In genomic region chr9:117251521-117252368, GRCm38 (mm10) we compare ENCODE assay signal across 8 mouse cellular contexts.
A peak's percentile ranks its signal among the peaks of the same experiment; 100 is the strongest.
DNase-seq lines count a peak whose midpoint lies in the region; ATAC-seq lines count a peak whose summit lies in the region.

No protein-coding gene starts in this region.

- DNase-seq in kidney, adult 18-20 months = peak; percentile 37
- no peak for DNase-seq in kidney, adult 11 months
- DNase-seq in adrenal gland, adult 2 months = peak; percentile 57
- DNase-seq in thymus, postnatal 25 days = no peak

- peak overlapping the region; percentile 64 for H3K9ac ChIP-seq in forebrain, embryonic 12.5 days
- H3K9ac ChIP-seq in hindbrain, embryonic 16.5 days (ENCODE audit: low read depth, low read length) = peak overlapping the region; percentile 72
- peak overlapping the region; percentile 43 for H3K9ac ChIP-seq in liver, embryonic 12.5 days
- peak overlapping the region; percentile 68 for H3K9ac ChIP-seq in neural tube, embryonic 14.5 days (replicated peaks; ENCODE audit: low read depth, low read length)

- H3K4me3 ChIP-seq in forebrain, embryonic 12.5 days (replicated peaks) = peak overlapping the region; percentile 46
- peak overlapping the region; percentile 60 for H3K4me3 ChIP-seq in hindbrain, embryonic 16.5 days (ENCODE audit: low read length)
- peak overlapping the region; percentile 54 for H3K4me3 ChIP-seq in liver, embryonic 12.5 days
- H3K4me3 ChIP-seq in neural tube, embryonic 14.5 days (ENCODE audit: low read depth, low read length) = peak overlapping the region; percentile 50

- H3K27me3 ChIP-seq in forebrain, embryonic 12.5 days = peaks cover 27% of the 10 kb centered on the region
- H3K27me3 ChIP-seq in hindbrain, embryonic 16.5 days (replicated peaks; ENCODE audit: control insufficient read depth, insufficient read depth, low read length) = no peaks in the 10 kb centered on the region
- no peaks in the 10 kb centered on the region; the same call in 1 of the 2 replicates for H3K27me3 ChIP-seq in liver, embryonic 12.5 days (replicated peaks)
- H3K27me3 ChIP-seq in neural tube, embryonic 14.5 days (ENCODE audit: control insufficient read depth, insufficient read depth, low read length) = no peaks in the 10 kb centered on the region

- no peaks in the 10 kb centered on the region for H3K36me3 ChIP-seq in forebrain, embryonic 12.5 days (replicated peaks)
- no peaks in the 10 kb centered on the region for H3K36me3 ChIP-seq in hindbrain, embryonic 16.5 days (ENCODE audit: control insufficient read depth, insufficient read depth, low read length)
- no peaks in the 10 kb centered on the region for H3K36me3 ChIP-seq in liver, embryonic 12.5 days
- H3K36me3 ChIP-seq in neural tube, embryonic 14.5 days (ENCODE audit: control insufficient read depth, insufficient read depth, low read length) = no peaks in the 10 kb centered on the region

- peaks cover 20% of the 10 kb centered on the region for H3K4me1 ChIP-seq in forebrain, embryonic 12.5 days
- H3K4me1 ChIP-seq in hindbrain, embryonic 16.5 days (ENCODE audit: control insufficient read depth, insufficient read depth, low read depth, low read length) = peaks cover 15% of the 10 kb centered on the region
- peaks cover 7% of the 10 kb centered on the region; the same call in 1 of the 2 replicates for H3K4me1 ChIP-seq in liver, embryonic 12.5 days
- peaks cover 30% of the 10 kb centered on the region for H3K4me1 ChIP-seq in neural tube, embryonic 14.5 days (ENCODE audit: control insufficient read depth, insufficient read depth, low read length)

- H3K9me3 ChIP-seq in forebrain, embryonic 12.5 days = no peaks in the 10 kb centered on the region
- no peaks in the 10 kb centered on the region for H3K9me3 ChIP-seq in hindbrain, embryonic 16.5 days (ENCODE audit: control insufficient read depth, low read length)
- no peaks in the 10 kb centered on the region for H3K9me3 ChIP-seq in liver, embryonic 12.5 days (replicated peaks)
- no peaks in the 10 kb centered on the region for H3K9me3 ChIP-seq in neural tube, embryonic 14.5 days (ENCODE audit: control insufficient read depth, low read length)

- WGBS in forebrain, embryonic 12.5 days = under 1% methylated on average over 29 of the region's 29 CpGs
- under 1% methylated on average over 29 of the region's 29 CpGs for WGBS in hindbrain, embryonic 16.5 days
- 2% methylated on average over 29 of the region's 29 CpGs for WGBS in liver, embryonic 12.5 days (ENCODE audit: insufficient replicate concordance)
- 0% methylated on average over 29 of the region's 29 CpGs for WGBS in neural tube, embryonic 14.5 days

- H3K27ac ChIP-seq in forebrain, embryonic 12.5 days = no peak overlapping the region; the same call in 1 of the 2 replicates
- peak overlapping the region; percentile 85 for H3K27ac ChIP-seq in hindbrain, embryonic 16.5 days (ENCODE audit: low read depth, low read length)
- H3K27ac ChIP-seq in liver, embryonic 12.5 days = 0 out of 2 replicates have a peak overlapping the region, but pooled peaks have one; percentile 11
- peak overlapping the region; percentile 77 for H3K27ac ChIP-seq in neural tube, embryonic 14.5 days (ENCODE audit: low read depth, low read length)

- ATAC-seq in forebrain, embryonic 12.5 days (ENCODE audit: low FRiP score) = peak; percentile 75
- peak; percentile 74 for ATAC-seq in hindbrain, embryonic 16.5 days
- 0 out of 2 replicates have a peak, but pooled peaks have one; percentile 55 for ATAC-seq in liver, embryonic 12.5 days
- peak; percentile 73; the same call in 1 of the 2 replicates for ATAC-seq in neural tube, embryonic 14.5 days (ENCODE audit: low read depth)

- H3K4me2 ChIP-seq in forebrain, embryonic 12.5 days = peak overlapping the region; percentile 84
- H3K4me2 ChIP-seq in hindbrain, embryonic 16.5 days (ENCODE audit: low read length) = peak overlapping the region; percentile 71
- peak overlapping the region; percentile 59 for H3K4me2 ChIP-seq in liver, embryonic 12.5 days
- H3K4me2 ChIP-seq in neural tube, embryonic 14.5 days (ENCODE audit: low read depth, low read length) = peak overlapping the region; percentile 78

Comparison
In these comparisons a context has a peak if more than half of its experiments do, and no peak if none do; other contexts are left out.
1. DNase-seq: peak in kidney, adult 18-20 months (single experiment) and adrenal gland, adult 2 months (single experiment); none in kidney, adult 11 months (single experiment) and thymus, postnatal 25 days (single experiment).
2. Peak in every context shown above with its lines, with median percentiles within 50 percentile points of each other: ATAC-seq, H3K4me2 ChIP-seq, H3K4me3 ChIP-seq and H3K9ac ChIP-seq.